Mouse (Mus musculus): ENCODE data around the gene Afap1l2. TPM values are rescaled to one million over a fixed set of nuclear protein-coding genes. Genes with fewer than 3 reads are reported as not detected.

The Afap1l2 gene
- polyA plus RNA-seq, 1 experiment: 7.8 TPM

GRCm38 (mm10) chr19:56972768-56973167 lies 35.3 kb downstream of the Afap1l2 start:
- TF ChIP-seq CTCF (IDR thresholded peaks at IDR 0.05; ENCODE audit: borderline replicate concordance, extremely low read depth, insufficient read depth, insufficient read length) (no peak), POLR2A (IDR thresholded peaks at IDR 0.05; ENCODE audit: borderline replicate concordance, extremely low read depth, insufficient read depth, insufficient read length, poor library complexity, severe bottlenecking) (no peak)
- DNase-seq (ENCODE audit: low read depth): no peak

- no peak for DNase-seq (ENCODE audit: low read depth)
Measured at GRCm38 (mm10) chr19:56971347-56971746, 36.7 kb downstream of the Afap1l2 start.

DNA sequence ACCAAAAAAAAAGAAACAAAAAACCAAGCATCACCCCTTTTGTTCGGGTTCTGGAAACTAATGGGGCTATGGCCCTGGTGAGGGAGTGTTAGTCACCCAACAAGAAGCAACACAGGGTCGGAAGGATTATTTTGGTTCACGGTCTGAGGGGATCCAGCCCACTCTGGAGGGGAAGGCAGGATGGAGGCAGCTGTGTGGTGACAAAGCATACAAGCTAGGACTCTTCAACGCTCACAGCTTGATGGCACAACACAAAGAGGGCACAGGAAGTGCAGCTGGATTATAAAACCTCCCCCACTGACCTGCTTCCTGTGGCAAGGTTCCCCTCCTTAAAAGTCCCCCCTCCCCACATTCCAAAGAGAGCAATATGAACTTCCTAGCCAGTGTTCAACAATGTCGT lies 44.2 kb downstream of the Afap1l2 start:
- no peak for DNase-seq (ENCODE audit: low read depth)
- TF ChIP-seq POLR2A (IDR thresholded peaks at IDR 0.05; ENCODE audit: borderline replicate concordance, extremely low read depth, insufficient read depth, insufficient read length, poor library complexity, severe bottlenecking) (no peak), CTCF (IDR thresholded peaks at IDR 0.05; ENCODE audit: borderline replicate concordance, extremely low read depth, insufficient read depth, insufficient read length) (no peak)

More at GRCm38 (mm10) chr19:56971347-56971746, 36.7 kb downstream of the Afap1l2 start:
- TF ChIP-seq CTCF (IDR thresholded peaks at IDR 0.05; ENCODE audit: borderline replicate concordance, extremely low read depth, insufficient read depth, insufficient read length) (no peak), POLR2A (IDR thresholded peaks at IDR 0.05; ENCODE audit: borderline replicate concordance, extremely low read depth, insufficient read depth, insufficient read length, poor library complexity, severe bottlenecking) (no peak)

DNA sequence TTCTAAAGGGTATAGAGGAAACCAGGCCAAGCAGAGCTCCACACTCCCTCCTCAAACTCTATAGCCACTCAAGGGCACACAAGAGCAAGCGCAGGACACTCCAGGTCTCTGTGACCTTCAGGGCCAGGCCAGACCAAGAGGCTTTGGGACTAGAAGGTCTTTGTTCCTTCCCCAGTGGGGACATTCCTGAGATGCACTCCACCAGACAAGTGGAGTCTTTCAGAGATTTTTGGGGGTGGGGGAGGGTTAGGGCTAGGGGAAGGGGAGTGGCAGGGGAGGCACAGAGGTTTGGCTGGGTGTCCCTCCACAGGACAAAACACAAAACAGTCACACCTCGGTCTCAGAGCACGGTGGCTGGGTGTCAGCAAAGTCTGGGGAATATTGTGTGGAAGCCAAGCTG lies 48.4 kb downstream of the Afap1l2 start:
- DNase-seq (ENCODE audit: low read depth): no peak
- TF ChIP-seq POLR2A (IDR thresholded peaks at IDR 0.05; ENCODE audit: borderline replicate concordance, extremely low read depth, insufficient read depth, insufficient read length, poor library complexity, severe bottlenecking) (no peak), CTCF (IDR thresholded peaks at IDR 0.05; ENCODE audit: borderline replicate concordance, extremely low read depth, insufficient read depth, insufficient read length) (no peak)

DNA sequence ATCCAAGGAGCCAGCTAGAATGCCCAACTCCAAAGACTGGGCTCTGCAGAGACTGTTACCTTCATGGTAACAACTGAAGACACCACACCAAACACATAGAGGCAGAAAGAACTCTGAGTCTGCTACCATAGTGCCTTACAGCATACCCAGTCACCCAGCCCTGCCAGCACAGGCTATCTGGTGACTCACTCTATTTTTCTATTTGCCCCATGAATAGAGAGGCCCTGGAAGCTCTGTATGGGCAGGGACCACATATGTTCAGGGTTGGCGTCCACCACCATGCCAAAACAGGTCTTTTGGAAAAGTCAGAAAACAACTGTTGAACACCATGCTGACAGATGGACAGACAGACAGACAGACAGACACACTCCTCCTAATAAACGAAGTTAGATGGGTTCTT lies 49.0 kb downstream of the Afap1l2 start:
- DNase-seq (ENCODE audit: low read depth): no peak
- TF ChIP-seq CTCF (IDR thresholded peaks at IDR 0.05; ENCODE audit: borderline replicate concordance, extremely low read depth, insufficient read depth, insufficient read length) (no peak), POLR2A (IDR thresholded peaks at IDR 0.05; ENCODE audit: borderline replicate concordance, extremely low read depth, insufficient read depth, insufficient read length, poor library complexity, severe bottlenecking) (no peak)

DNA sequence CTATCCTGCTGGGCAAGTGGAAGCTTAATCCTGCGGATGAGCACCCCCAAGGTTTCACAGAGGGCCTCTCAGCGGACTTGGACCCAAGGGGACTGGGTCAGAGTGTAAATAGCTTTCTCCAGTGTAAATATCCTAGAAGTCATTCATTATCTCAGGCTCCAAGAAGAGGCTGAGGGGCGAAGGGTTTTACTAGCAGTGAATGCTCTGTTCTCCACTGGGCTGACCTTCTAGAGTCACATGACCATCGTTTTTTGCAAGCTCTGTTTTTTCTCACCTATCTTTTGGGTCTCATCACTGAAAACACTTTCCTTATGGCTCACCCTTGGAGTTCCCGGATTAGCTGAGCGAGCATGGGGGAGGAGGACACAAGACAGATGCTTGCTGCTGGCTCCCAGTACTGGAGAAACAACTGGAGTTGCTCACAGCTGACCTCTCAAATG lies 49.4 kb downstream of the Afap1l2 start:
- DNase-seq (ENCODE audit: low read depth): no peak

DNA sequence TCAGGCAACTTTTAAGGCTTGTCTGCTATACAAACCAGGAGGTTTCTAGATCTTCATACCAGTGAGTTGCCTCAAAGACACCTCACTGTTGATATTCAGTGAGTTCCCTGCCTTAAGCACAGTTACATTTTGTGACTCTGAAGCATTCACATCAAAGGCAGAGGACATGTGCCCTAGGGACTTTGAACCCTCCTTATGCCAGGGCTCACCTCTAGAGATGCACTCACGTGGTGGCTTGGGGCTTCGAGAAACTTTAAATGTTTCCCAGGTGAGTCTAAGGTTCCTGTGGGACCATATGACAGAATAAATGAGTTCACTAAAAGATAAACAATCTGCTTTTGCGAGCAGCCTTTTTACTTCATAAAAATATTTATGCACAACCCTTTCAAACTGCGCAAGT lies 50.0 kb downstream of the Afap1l2 start:
- TF ChIP-seq POLR2A (IDR thresholded peaks at IDR 0.05; ENCODE audit: borderline replicate concordance, extremely low read depth, insufficient read depth, insufficient read length, poor library complexity, severe bottlenecking) (no peak), CTCF (IDR thresholded peaks at IDR 0.05; ENCODE audit: borderline replicate concordance, extremely low read depth, insufficient read depth, insufficient read length) (no peak)

More for the DNA sequence above, 49.4 kb downstream of the Afap1l2 start:
- TF ChIP-seq POLR2A (IDR thresholded peaks at IDR 0.05; ENCODE audit: borderline replicate concordance, extremely low read depth, insufficient read depth, insufficient read length, poor library complexity, severe bottlenecking) (no peak), CTCF (IDR thresholded peaks at IDR 0.05; ENCODE audit: borderline replicate concordance, extremely low read depth, insufficient read depth, insufficient read length) (no peak)

DNA sequence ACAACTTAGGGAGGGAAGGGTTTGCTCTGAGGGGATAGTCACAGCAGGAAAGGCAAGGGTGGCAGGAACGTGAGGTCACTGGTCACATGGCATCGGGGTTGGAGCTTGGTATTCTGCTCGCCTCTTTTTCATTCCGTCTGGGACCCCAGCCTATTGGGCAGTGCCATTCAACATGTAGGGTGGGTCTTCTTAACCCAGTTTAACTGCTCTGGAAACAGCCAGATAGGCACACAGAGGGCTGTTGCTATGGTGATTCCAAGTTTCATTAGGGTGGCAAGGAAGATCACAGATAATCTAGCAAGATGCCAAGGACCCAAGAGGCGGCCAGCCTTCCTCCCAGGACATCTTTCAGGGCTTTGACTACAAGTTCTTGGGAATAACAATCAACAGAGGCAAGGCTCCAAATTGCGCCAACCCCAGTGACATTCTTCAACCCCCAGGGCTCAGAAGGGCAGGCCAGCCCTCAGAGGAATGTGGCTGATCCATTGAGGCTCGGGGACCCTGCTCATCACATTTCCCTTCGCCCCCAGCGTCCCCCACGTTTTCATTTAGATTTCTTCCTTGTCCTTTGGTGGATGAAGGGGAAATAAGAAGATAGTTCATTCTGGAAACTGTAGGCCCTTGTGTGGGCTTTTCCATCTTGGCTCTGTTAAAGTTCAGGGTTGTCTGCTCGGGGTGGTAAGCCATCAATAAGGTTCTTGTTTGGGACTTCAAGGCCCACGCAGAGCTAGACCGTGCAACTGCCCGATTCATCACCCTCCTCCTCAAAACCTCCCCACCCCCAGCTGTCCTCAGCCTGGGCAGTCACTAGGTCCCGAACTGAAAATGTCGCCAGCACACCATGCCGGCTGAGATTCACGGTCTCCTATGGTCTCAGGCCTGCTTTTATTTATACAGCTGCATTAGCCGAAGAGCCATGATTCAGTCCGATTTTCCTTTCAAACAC lies 52.2 kb downstream of the Afap1l2 start:
- no peak for DNase-seq (ENCODE audit: low read depth)
- no peak for TF ChIP-seq POLR2A (IDR thresholded peaks at IDR 0.05; ENCODE audit: borderline replicate concordance, extremely low read depth, insufficient read depth, insufficient read length, poor library complexity, severe bottlenecking)
- TF ChIP-seq CTCF (IDR thresholded peaks at IDR 0.05; ENCODE audit: borderline replicate concordance, extremely low read depth, insufficient read depth, insufficient read length): no peak

More for the DNA sequence above, 50.0 kb downstream of the Afap1l2 start:
- DNase-seq (ENCODE audit: low read depth): no peak

- no peak for DNase-seq (ENCODE audit: low read depth)
- no peak for TF ChIP-seq CTCF (IDR thresholded peaks at IDR 0.05; ENCODE audit: borderline replicate concordance, extremely low read depth, insufficient read depth, insufficient read length)
Measured at GRCm38 (mm10) chr19:56954857-56955256, 53.2 kb downstream of the Afap1l2 start.

DNA sequence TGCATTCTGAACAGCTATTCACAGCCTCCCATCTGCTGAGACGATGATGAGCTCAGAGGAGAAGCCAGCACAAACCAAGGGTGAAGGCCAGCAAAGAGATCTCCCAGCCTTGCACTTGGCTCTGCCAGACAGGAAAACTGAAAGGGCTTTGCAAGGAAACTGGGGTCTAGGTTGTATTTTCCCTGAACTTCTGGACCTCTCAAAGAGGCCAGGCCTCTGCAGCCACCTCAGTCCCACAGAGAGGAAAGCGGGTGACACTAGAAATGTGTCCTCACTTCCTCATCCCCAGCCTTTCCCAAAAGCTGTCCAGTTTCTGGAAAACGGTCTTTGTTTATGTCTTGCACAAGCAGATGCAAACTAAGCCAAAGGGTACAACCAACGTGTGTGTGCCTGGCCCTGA lies 54.2 kb downstream of the Afap1l2 start:
- no peak for DNase-seq (ENCODE audit: low read depth)
- TF ChIP-seq CTCF (IDR thresholded peaks at IDR 0.05; ENCODE audit: borderline replicate concordance, extremely low read depth, insufficient read depth, insufficient read length) (no peak), POLR2A (IDR thresholded peaks at IDR 0.05; ENCODE audit: borderline replicate concordance, extremely low read depth, insufficient read depth, insufficient read length, poor library complexity, severe bottlenecking) (no peak)

GRCm38 (mm10) chr19:56950818-56951217 lies 57.2 kb downstream of the Afap1l2 start:
- DNase-seq (ENCODE audit: low read depth): peak; percentile 62
- TF ChIP-seq POLR2A (IDR thresholded peaks at IDR 0.05; ENCODE audit: borderline replicate concordance, extremely low read depth, insufficient read depth, insufficient read length, poor library complexity, severe bottlenecking): no peak
- TF ChIP-seq CTCF (IDR thresholded peaks at IDR 0.05; ENCODE audit: borderline replicate concordance, extremely low read depth, insufficient read depth, insufficient read length): no peak

DNA sequence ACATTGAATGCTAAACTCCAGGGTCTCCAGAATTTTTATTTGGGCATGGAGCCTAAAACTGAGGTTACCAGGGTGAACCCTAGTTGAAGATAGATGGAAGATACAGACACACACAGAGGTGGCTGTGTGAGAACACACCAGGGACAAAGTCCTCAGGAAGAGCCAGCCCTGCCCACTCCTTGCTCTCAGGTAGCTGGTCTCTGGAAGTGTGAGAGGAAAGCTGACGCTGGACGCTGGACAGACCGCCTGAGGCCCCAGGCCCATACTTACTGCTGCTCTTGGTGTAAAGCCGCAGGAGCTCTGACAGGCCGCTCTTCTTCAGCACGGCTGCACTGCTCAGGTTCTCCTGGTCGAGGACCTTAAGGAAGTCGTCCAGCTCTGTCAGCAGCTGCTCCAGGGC lies 58.2 kb downstream of the Afap1l2 start:
- TF ChIP-seq CTCF (IDR thresholded peaks at IDR 0.05; ENCODE audit: borderline replicate concordance, extremely low read depth, insufficient read depth, insufficient read length) (no peak), POLR2A (IDR thresholded peaks at IDR 0.05; ENCODE audit: borderline replicate concordance, extremely low read depth, insufficient read depth, insufficient read length, poor library complexity, severe bottlenecking) (no peak)
- no peak for DNase-seq (ENCODE audit: low read depth)

Measured in brain, embryonic 14.5 days (tissue).